Mouse (Mus musculus): ENCODE measurements around the gene Irak4.

Irak4 gene

GRCm38 (mm10) chr15:94543409-94544051 lies at the start of gene Irak4, which contains the start of gene Pus7l:
Irak4 (plus strand) TSS chr15:94543643.
Pus7l (minus strand) TSS chr15:94543547.
- peak; percentile 88 for DNase-seq (ENCODE audit: low spot score)

DNA sequence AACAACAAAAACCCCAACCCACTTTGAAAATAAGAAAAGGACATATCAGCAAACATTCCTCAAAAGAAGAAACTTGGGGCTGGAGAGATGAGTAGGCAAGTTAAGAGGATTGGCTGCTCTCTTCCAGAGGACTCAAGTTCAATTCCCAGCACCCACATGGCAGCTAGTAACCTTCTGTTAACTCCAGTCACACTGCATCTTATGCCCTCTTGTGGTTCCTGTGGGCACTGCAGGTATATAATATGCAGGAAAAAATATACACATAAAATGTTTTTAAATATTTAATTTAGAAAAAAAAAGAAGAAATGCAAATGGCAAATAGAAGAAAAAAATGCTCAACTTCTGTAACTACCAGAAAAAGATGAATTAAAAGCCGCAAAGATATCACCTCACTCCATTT lies 49.0 kb upstream of the Irak4 start:
- no peak for DNase-seq (ENCODE audit: low spot score)

GRCm38 (mm10) chr15:94495936-94496335 lies 47.5 kb upstream of the Irak4 start:
- no peak for DNase-seq (ENCODE audit: low spot score)

DNA sequence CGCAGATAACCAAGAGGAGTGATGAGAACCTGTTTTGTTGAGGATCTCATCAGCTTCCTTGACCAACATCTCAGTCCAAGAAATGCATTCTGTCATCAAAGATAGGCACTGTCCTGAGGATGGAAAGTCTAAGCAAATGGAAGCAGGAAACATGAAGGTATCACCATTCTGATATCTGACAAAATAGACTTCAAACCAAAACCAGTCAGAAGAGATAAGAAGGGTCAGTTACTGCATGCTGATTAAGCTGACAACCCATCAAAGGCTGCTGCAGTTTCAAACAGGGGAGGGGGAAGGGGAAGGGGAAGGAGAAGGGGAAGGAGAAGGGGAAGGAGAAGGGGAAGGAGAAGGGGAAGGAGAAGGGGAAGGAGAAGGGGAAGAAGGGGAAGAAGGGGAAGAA lies 44.2 kb upstream of the Irak4 start:
- DNase-seq (ENCODE audit: low spot score): no peak

DNA sequence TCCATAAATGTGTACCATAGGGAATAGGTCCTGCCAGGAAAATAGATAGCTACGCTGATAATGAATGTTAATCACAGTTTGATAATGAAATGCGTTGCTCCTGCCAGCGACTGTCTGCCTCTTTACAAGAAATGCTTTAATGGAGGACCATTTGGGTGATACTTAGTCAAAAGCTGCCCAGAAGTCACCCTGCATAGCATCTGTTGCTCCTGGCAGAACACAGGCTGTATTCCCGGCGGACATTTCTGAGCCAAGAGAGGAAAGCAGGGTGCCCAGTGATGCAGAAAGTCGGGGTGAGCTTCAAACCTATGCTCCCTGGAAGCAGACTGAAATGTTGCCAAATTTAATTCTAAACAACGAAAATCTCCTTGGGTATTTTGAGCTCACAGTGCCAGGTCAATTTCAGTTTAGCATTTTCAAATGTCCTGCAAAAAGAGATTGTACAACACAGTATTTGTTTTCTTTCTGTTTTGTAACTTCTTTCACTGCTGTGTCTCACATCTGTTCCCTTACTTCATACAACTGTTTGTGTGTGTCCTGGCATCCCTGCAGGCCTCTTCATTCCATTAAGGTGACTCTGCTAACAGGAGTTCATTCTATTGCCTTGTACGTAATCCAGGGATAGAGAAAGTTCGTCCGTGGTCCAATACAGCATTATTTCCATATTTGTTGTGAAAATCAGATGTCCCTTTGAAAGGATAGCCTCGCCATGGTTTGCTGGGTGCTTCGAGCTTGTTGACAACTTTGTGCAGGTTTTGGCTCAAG lies 39.8 kb upstream of the Irak4 start:
- no peak for DNase-seq (ENCODE audit: low spot score)

GRCm38 (mm10) chr15:94517913-94518491 lies 25.4 kb upstream of the Irak4 start:
- no peak for DNase-seq (ENCODE audit: low spot score)

DNA sequence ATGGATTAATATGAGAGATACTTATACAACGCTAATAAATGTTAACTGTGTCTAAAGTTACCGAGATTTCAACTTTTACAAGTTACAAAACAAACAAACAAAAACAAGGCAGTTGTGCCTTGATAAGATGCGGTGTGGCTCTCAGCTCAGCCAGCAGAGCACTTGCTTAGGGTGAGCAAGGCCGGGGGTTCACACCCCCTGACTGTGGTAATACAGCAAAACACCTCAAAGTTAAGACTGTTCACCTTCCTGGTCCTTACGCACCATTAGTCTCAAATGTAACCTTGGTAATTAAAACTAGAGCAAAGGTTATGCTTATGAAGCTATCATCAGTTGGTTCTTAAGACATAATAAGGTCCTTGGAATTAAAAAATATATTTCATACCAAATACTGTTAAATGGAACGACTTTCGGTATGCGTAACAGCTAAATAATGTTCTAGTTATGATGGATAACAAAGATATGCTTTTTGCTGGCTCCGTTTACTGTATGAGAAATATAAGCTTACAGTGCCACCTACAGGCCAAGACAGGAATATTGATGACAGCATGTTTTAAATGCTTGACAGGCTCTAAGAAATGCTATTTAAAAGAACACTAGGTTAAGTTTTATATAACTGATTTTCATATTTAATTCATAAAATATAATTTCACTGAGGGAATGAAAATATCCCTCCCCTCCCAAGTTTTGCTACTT lies 23.1 kb upstream of the Irak4 start:
- no peak for DNase-seq (ENCODE audit: low spot score)

DNA sequence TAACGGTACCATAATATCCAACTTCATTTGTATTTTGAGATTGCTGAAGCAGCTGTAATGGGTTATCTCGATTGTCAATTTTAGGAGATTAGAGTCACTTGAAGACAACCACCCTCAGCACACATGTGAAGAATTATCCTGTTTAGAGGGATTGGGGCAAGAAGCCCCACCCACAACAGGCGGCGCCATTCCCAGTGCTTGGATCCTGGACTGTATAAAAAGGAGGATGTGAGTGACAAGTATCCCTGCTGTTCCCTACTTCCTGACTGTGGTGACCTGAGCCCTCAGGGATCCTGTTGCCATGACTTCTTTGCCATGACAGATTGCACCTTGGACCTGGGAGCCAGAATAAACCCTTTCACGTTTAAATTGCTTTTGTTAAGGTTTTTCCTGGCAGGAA lies 22.5 kb upstream of the Irak4 start:
- DNase-seq (ENCODE audit: low spot score): no peak

DNA sequence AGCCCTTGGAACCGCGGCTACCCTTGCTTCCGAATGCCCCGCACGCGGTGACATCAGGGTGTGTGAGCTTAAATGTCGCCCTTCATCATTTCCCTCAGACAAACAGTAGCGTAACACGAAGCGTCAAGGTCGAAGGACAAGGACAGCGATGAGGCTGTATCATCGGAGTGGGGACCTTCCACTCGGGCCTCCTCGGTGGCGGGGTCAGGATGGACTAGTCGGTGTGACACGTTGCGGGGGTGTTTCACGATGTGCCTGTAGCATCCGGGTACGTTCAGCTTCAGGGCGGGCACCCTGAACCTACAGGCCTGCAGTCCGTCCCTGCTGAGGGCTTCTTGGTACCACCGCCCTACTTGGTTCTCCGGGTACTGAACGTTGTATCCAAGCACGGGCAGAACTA lies 20.2 kb upstream of the Irak4 start:
- DNase-seq (ENCODE audit: low spot score): no peak

DNA sequence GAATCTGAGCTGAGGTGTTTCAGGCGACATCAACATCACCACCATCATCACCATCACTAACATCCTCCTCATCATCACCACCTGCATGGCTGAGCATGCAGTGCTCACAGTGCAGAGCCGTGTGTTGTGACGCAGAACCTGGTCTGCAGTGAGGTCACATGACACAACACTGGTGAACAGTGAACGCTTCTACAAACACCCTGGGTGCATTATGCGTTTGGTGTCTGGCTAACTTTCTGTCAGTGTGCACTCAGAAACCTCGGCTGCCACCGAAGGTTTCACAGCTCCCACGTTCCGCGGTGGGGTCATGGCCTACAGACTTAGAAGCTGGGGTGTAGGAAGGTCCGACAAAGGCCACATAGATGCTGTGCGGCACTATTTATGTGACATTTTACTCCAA lies 18.5 kb upstream of the Irak4 start:
- DNase-seq (ENCODE audit: low spot score): no peak

DNA sequence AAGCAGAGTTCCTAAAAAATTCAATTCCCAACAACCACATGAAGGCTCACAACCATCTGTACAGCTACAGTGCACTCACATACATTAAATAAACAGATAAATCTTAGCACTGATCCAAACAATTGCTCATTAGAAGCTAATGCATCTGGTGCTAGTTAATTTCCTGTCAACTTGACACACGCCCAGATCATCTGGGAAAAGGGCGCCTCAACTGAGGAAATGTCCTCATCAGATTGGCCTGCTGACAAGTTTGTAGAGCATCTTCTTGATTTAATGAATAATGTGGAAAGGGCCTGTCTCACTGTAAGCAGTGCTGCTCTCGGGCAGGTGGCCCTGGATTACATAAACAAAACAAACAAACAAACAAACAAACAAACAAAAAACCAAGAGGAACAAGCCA lies 12.9 kb upstream of the Irak4 start:
- no peak for DNase-seq (ENCODE audit: low spot score)

- no peak for DNase-seq (ENCODE audit: low spot score)
Measured at GRCm38 (mm10) chr15:94532306-94532705, 11.1 kb upstream of the Irak4 start.

DNA sequence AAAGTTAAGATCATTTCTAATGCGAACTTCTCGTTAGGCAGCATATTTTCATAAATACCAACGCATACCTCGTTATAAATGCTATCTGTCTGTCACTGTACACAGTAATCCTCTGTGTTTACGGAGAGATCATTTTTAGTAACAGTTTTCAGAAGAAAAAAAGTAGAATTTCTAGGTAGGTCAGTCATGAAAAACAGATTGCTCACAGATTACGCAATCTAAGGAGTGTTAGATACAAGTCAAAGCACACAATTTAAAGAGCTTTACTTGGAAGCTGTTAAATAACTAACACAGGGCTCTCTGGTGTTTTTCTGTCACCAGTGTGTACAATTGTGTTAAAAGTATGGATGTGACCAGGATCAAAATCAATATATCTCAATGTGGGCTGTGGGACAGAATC lies 10.5 kb upstream of the Irak4 start:
- no peak for DNase-seq (ENCODE audit: low spot score)

- no peak for DNase-seq (ENCODE audit: low spot score)
Measured at GRCm38 (mm10) chr15:94535521-94535920, 7.9 kb upstream of the Irak4 start.

- DNase-seq (ENCODE audit: low spot score): no peak
Measured at GRCm38 (mm10) chr15:94539296-94539695, 4.1 kb upstream of the Irak4 start.

GRCm38 (mm10) chr15:94542567-94543408 lies 655 bp upstream of the Irak4 start:
- no peak for DNase-seq (ENCODE audit: low spot score)

DNA sequence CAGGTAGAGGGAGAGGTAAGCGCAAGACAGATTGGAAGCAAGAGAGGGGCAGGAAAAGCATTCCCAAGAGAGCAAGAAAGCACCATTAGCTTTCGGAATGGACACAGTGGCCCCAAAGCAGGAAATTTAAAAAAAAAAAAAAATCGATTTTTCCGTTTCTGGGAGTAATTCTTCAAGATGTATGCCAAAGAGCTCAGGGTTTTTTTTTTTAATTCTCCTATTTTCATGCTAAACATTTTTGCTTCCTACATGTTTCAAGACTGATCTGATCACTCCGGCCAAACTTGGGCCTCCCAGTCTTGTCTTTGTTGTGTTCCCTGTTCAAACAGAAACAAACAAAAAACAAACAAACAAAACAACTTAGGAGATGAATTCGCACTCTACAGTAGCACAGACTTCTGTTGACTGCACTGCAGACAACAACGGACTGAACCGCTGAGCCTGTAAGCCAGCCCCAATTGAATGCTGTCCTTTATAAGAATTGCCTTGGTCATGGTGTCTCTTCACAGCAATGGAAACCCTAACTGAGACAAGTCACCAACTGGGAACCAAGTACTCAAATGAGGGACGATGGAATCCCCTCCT lies 701 bp downstream of the Irak4 start:
- DNase-seq (ENCODE audit: low spot score): no peak

- DNase-seq (ENCODE audit: low spot score): no peak
Measured at GRCm38 (mm10) chr15:94544844-94545243, 1.4 kb downstream of the Irak4 start.

DNA sequence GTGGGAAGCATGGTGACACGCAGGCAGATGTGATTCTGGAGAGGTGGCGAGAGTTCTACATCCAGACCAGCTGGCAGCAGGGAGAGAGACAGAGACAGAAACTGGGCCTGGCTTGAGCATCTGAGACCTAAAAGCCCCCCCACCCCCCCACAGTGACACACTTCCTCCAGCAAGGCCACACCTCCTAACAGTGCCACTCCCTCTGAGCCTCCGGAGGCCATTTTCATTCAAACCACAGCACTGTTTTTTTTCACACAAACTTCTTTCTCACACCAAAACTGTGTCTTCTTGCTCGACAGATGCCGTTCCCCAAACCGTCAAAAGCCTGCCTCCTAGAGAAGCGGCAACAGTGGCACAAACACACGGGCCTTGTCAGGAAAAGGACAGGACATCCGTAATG lies 10.1 kb downstream of the Irak4 start:
- DNase-seq (ENCODE audit: low spot score): no peak

- DNase-seq (ENCODE audit: low spot score): peak; percentile 63
Measured at GRCm38 (mm10) chr15:94557442-94557841, 14.0 kb downstream of the Irak4 start.

GRCm38 (mm10) chr15:94558895-94559656 lies 15.6 kb downstream of the Irak4 start:
- no peak for DNase-seq (ENCODE audit: low spot score)
